Mouse (Mus musculus) intestine, embryonic 14.5 days (tissue): Measurements from ENCODE around the gene Tmem265. TPM values are rescaled to one million over a fixed set of nuclear protein-coding genes. Genes with fewer than 3 reads are reported as not detected.

ENCODE experiments used
- ATAC-seq: fragments of 200-750 bp; cut with Nextera tagmentation; replicated peaks from 2 replicates; pipeline ENCODE4 v1.8.0; 2017; ENCODE audit warnings: low read depth, moderate number of reproducible peaks, moderate TSS enrichment, moderate library complexity; ENCODE audit not compliant: low FRiP score, low TSS enrichment
- DNase-seq: peaks from one replicate; pipeline ENCODE4 v3.0.0-alpha.2; 2018; ENCODE audit warnings: low spot score
- H3K27ac ChIP-seq: fragments of 300-500 bp; sonication (generic); 2 replicates; pipeline ENCODE4 v1.5.1; 2014; ENCODE audit warnings: low read depth, mild to moderate bottlenecking, control low read depth
- H3K27me3 ChIP-seq: fragments of 300-500 bp; sonication (generic); replicated peaks from 2 replicates; pipeline ENCODE4 v1.6.1; 2014; ENCODE audit warnings: low read length, control low read depth; ENCODE audit not compliant: control insufficient read depth, insufficient read depth
- H3K36me3 ChIP-seq: fragments of 300-500 bp; sonication (generic); 2 replicates; pipeline ENCODE4 v1.6.1; 2014; ENCODE audit warnings: low read length, control low read depth; ENCODE audit not compliant: control insufficient read depth, insufficient read depth
- H3K4me1 ChIP-seq: fragments of 300-500 bp; sonication (generic); replicated peaks from 2 replicates; pipeline ENCODE4 v1.6.1; 2014; ENCODE audit warnings: low read length, control low read depth, mixed read lengths; ENCODE audit not compliant: control insufficient read depth, insufficient read depth
- H3K4me2 ChIP-seq: fragments of 300-500 bp; sonication (generic); 2 replicates; pipeline ENCODE4 v1.6.1; 2014; ENCODE audit warnings: low read length
- H3K4me3 ChIP-seq: fragments of 300-500 bp; sonication (generic); 2 replicates; pipeline ENCODE4 v1.5.1; 2014; ENCODE audit warnings: low read depth, low read length, control low read depth, mixed read lengths
- H3K9ac ChIP-seq: fragments of 300-500 bp; sonication (generic); 2 replicates; pipeline ENCODE4 v1.6.1; 2014; ENCODE audit warnings: mild to moderate bottlenecking, low read length
- H3K9me3 ChIP-seq: fragments of 300-500 bp; sonication (generic); 2 replicates; pipeline ENCODE4 v1.6.1; 2016; ENCODE audit warnings: low read length, control low read depth; ENCODE audit not compliant: control insufficient read depth
- WGBS: fragments of 180-500 bp; shearing (Covaris S2); extraction: QIAGEN DNeasy Blood & Tissue Kit; methylation state at CpG from one replicate; pipeline ENCODE4 v1.1.7; 2014; 5-methylcytosine and 5-hydroxymethylcytosine counted together
- polyA plus RNA-seq: library from polyadenylated mRNA; unstranded; fragments of >200 nt; fragmentation: Nextera tagmentation; extraction: Ambion mirVana; gene quantifications from 2 replicates; pipeline ENCODE4 v1.2.1, GENCODE M21; 2014

Gene Tmem265
- polyA plus RNA-seq, 1 experiment from 2014 or later = 7.5 TPM

DNA sequence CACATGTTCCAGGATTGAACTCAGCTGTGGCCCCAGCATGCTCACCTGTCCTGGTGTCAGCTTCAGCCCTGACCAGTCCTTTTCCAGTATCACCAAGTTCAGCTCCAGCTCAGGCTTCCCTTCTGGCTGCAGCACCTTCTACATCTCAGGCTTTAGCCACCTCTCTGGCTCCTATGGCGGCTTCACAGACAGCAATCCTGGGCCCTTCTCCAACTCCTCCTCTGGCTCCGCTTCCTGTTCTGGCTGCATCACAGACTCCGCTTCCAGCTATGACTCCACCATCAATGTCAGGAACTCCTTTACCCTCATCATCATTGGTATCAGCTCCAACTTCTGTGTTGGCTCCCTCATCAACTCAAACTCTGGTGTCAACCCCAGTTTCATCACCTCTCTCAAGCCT is 19.5 kb upstream of the Tmem265 start:
- Histone ChIP-seq H3K9ac (no peak overlapping the region), H3K36me3 (peaks cover 98% of the 10 kb centered on the region), H3K4me2 (no peak overlapping the region), H3K4me1 (no peaks in the 10 kb centered on the region), H3K27ac (no peak overlapping the region), H3K27me3 (no peaks in the 10 kb centered on the region), H3K9me3 (no peaks in the 10 kb centered on the region), H3K4me3 (no peak overlapping the region)
- no peak for ATAC-seq
- DNase-seq = no peak
- WGBS = 97% methylated on average over 3 of the region's 3 CpGs

DNA sequence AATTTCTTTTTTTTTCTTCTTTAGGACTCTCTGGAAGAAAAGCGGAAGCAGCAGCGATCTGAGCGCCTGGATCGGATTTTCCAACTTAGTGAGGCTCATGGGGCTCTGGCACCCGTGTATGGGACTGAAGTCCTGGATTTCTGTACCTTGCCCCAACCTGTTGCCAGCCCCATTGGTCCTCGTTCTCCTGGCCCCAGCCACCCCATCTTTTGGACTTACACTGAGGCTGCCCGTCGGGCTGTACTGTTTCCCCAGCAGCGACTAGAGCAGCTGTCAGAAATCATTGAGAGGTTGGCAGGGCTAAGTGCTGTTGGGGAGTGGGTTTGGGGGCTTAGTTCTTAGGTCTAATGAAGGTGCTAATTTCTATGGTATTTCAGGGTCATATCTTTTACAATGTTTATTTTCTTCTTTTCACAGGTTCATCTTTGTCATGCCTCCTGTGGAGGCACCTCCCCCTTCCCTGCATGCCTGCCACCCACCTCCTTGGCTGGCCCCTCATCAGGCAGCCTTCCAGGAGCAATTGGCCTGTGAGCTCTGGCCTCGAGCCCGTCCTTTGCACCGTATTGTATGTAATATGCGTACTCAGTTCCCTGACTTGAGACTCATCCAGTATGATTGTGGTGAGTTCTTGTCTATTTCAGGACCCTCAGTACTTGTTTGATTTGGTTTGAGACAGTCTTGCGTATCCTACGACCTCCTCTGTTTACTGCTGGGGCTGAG is 11.9 kb upstream of the Tmem265 start:
- no peaks in the 10 kb centered on the region for H3K27me3 ChIP-seq
- no peak overlapping the region for H3K9ac ChIP-seq
- no peak overlapping the region for H3K27ac ChIP-seq
- H3K4me1 ChIP-seq = no peaks in the 10 kb centered on the region
- H3K36me3 ChIP-seq = peaks cover 87% of the 10 kb centered on the region
- H3K9me3 ChIP-seq = no peaks in the 10 kb centered on the region
- no peak overlapping the region for H3K4me3 ChIP-seq
- H3K4me2 ChIP-seq = no peak overlapping the region
- ATAC-seq (no peak), DNase-seq (no peak)
- WGBS = 89% methylated on average over 15 of the region's 15 CpGs

- Histone ChIP-seq H3K9me3 (no peaks in the 10 kb centered on the region), H3K4me1 (no peaks in the 10 kb centered on the region), H3K9ac (no peak overlapping the region), H3K27me3 (no peaks in the 10 kb centered on the region), H3K4me3 (no peak overlapping the region), H3K36me3 (peaks cover 87% of the 10 kb centered on the region), H3K4me2 (no peak overlapping the region), H3K27ac (no peak overlapping the region)
- 96% methylated on average over 8 of the region's 8 CpGs for WGBS
- ATAC-seq (no peak), DNase-seq (no peak)
These were observed 9.6 kb upstream of the Tmem265 start for GRCm38 (mm10) chr7:127551558-127551957.

GRCm38 (mm10) chr7:127560580-127560979 is 610 bp upstream of the Tmem265 start:
- H3K27me3 ChIP-seq = no peaks in the 10 kb centered on the region
- H3K4me3 ChIP-seq = no peak overlapping the region
- H3K4me2 ChIP-seq = no peak overlapping the region
- H3K9ac ChIP-seq = no peak overlapping the region
- ATAC-seq (no peak), DNase-seq (no peak)
- H3K27ac ChIP-seq = no peak overlapping the region
- WGBS = 91% methylated on average over 11 of the region's 11 CpGs
- H3K36me3 ChIP-seq = peaks cover 91% of the 10 kb centered on the region
- no peaks in the 10 kb centered on the region for H3K4me1 ChIP-seq
- no peaks in the 10 kb centered on the region for H3K9me3 ChIP-seq

DNA sequence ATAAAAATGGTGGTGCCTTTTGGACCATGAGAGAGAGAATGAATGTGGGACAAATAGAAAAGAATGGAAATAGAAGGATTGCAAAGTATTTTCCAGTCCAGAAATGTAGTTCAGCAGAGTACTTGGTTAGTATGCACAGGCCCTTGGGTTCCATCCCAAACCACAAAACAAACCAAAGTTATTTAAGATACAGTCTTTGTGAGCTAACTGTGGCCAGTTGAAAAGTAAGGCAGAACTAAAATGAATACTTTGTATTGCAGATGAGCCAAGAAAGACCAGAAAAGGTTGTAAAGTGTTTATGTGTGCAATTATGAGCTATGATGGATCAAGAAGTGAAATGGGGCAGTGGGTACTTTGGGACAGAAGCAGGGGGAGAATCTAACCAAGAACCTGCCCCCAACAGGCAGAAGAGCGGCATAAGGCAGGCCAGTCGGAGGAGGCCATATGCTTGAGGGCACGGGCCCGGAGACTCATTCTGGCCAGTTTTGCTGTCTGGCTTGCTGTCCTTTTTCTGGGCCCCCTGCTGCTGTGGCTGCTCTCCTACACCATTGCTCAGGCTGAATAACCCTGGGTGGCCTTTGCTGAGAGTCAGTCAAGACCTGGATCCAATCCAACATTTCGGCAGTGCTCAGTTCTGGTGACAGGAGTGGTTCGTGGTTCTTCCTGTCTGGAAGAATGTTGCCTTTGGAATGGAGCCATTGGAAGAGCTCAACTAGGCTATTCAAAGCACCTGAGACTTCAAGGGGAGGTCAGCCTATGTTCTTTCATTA is 3.4 kb downstream of the Tmem265 start:
- Histone ChIP-seq H3K4me1 (no peaks in the 10 kb centered on the region), H3K4me3 (no peak overlapping the region), H3K9me3 (no peaks in the 10 kb centered on the region), H3K27ac (no peak overlapping the region), H3K27me3 (no peaks in the 10 kb centered on the region), H3K4me2 (no peak overlapping the region), H3K9ac (no peak overlapping the region), H3K36me3 (peaks cover 75% of the 10 kb centered on the region)
- WGBS = 81% methylated on average over 6 of the region's 6 CpGs
- DNase-seq = no peak
- no peak for ATAC-seq

- Histone ChIP-seq H3K9me3 (no peaks in the 10 kb centered on the region), H3K9ac (peak within 1 kb of the TSS; percentile 68), H3K4me1 (peaks cover 20% of the 10 kb centered on the region), H3K27me3 (no peaks in the 10 kb centered on the region), H3K4me2 (peak within 1 kb of the TSS; percentile 92), H3K27ac (peak within 1 kb of the TSS; percentile 82), H3K4me3 (peak within 1 kb of the TSS; percentile 72), H3K36me3 (peaks cover 15% of the 10 kb centered on the region)
- peak; percentile 97 for ATAC-seq
- WGBS = 1% methylated on average over 17 of the region's 17 CpGs
- DNase-seq = peak; percentile 86
These were observed 11.8 kb downstream of the Tmem265 start, which contains the start of gene Phkg2 for GRCm38 (mm10) chr7:127572895-127573471. Phkg2 (plus strand) TSS chr7:127573340.

GRCm38 (mm10) chr7:127573503-127574008 is 12.4 kb downstream of the Tmem265 start:
- Histone ChIP-seq H3K27ac (peak overlapping the region; percentile 54; the same call in 1 of the 2 replicates), H3K4me2 (peak overlapping the region; percentile 92), H3K4me3 (peak overlapping the region; percentile 72), H3K36me3 (peaks cover 20% of the 10 kb centered on the region), H3K4me1 (peaks cover 20% of the 10 kb centered on the region), H3K27me3 (no peaks in the 10 kb centered on the region), H3K9me3 (no peaks in the 10 kb centered on the region), H3K9ac (peak overlapping the region; percentile 68)
- WGBS = 1% methylated on average over 18 of the region's 28 CpGs
- DNase-seq (peak; percentile 61), ATAC-seq (peak; percentile 60)

DNA sequence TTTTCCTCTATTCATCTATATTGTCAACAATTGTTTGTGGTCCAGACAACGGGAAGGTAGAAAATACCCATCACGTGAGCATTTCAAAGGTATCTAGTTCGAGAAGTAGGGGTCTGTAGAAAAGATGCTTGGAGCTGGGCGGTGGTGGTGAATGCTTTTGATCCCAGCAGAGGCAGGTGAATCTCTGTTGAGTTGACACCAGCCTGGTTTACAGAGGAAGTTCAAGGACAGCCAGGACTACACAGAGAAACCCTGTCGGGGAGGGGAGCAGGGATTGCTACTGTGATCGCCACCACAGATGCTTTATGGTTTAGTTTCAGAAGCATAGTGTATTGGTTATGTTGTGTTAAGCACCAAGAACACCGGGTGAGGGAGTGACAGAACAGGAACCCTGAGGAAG is 12.9 kb downstream of the Tmem265 start:
- Histone ChIP-seq H3K4me3 (peak overlapping the region; percentile 72), H3K27me3 (no peaks in the 10 kb centered on the region), H3K4me2 (peak overlapping the region; percentile 92), H3K9me3 (no peaks in the 10 kb centered on the region), H3K27ac (no peak overlapping the region), H3K4me1 (peaks cover 20% of the 10 kb centered on the region), H3K9ac (peak overlapping the region; percentile 68), H3K36me3 (peaks cover 20% of the 10 kb centered on the region)
- no peak for DNase-seq
- ATAC-seq = no peak
- 13% methylated on average over 7 of the region's 7 CpGs for WGBS
